Mouse (Mus musculus): Measurements from ENCODE around the gene Btf3l4. TPM values are rescaled to one million over a fixed set of nuclear protein-coding genes. Genes with fewer than 3 reads are reported as not detected.

The Btf3l4 gene
- polyA plus RNA-seq, 2 experiments from 2014 or later: 72.3 to 73.4 TPM

GRCm38 (mm10) chr4:108811550-108811949, 21.9 kb downstream of the Btf3l4 start:
- no peak for ATAC-seq

DNA sequence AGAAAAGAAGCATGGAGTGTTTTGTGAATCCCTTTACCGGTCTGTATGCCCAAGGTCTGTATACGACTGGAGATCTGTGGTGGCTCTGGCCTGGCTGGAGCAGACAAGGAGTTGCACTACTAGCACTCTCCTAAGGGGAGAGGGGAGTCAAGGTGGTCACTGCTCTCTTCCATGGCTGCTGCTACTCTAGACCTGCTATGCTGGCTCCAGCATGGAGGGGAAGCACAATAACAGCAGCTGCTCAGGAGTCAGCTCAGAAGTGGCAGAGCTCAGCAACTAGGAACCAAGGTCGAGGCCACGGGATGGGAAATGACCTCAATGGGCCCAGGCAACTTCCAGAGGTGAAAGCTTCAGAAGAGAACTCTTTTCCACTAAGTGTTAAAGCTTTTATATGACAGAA, 22.3 kb downstream of the Btf3l4 start:
- ATAC-seq: no peak

DNA sequence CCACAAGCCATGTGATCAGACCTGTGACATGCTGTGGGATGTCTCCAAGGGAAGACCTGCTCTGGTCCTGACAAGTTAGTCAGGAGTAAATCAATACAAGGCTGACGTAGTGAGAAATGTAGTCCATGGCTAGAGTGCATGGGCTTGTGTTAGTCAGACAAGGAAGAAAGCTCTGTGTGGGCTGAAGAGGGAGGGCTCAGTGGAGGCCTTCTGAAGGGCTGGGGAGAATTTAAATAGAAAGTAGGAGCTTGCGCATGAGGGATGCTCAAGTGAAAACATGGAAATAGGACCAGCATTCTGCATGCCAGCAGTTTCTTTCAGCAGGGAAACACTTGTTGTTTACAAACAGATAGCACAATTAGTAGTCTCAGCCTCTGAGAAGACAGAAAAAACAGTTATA, 29.9 kb downstream of the Btf3l4 start:
- no peak for ATAC-seq

- peak; percentile 68 for ATAC-seq
Observed at GRCm38 (mm10) chr4:108798083-108798830, 35.2 kb downstream of the Btf3l4 start.

GRCm38 (mm10) chr4:108796701-108797100, 36.7 kb downstream of the Btf3l4 start:
- no peak for ATAC-seq

DNA sequence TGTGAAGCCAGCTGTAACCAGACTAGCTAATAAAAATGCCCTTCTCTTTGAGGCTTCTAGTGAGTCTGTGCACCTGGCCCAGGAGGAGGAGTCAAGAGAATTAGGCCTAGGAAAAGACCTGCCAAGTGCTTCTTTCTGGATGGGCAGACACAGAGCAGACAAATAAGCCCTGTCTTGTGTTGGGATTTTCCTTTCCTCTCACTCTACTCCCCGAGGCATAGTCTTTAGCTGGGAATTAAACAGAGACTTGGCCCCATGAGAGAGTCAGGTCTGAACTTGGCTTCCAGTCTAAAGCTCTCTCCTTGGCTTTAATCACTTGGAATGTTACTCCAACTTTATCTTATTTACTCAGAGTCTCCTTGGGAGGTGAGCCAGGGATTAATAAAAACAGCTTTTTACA, 39.5 kb downstream of the Btf3l4 start:
- ATAC-seq: no peak

- ATAC-seq: no peak
Observed at GRCm38 (mm10) chr4:108790507-108790906, 42.9 kb downstream of the Btf3l4 start.

DNA sequence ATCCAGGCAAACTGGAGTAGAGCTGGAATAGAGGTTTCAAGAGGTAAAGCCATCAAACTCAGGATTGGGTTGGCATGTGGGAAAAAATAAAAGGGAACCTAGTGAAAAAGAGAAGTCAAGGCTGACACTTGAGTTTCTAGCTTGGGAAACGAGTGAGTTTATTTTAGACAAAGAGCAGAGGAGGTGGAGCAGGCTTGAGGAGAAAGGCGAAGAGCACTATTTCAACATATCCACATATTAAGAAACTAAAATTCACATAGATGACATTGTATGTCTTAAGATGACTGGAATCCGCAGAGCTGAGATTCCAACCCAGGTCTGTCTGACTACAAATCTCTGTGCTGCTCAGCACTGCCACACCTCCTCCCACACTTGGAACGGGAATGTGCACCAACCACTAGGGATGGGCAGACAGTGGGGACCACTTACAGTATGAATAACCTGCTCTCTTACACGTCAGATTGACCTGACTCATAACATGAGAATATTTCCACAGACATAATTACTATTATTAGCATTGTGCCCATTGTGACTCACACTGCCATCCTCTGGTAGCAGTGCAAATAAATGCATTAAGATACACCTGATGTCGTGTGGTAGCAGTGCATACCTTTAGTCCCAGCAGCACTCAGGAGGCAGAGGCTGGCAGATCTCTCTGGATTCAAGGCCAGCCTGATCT, 44.0 kb downstream of the Btf3l4 start:
- no peak for ATAC-seq

GRCm38 (mm10) chr4:108782421-108783085, 50.9 kb downstream of the Btf3l4 start:
- no peak for ATAC-seq

DNA sequence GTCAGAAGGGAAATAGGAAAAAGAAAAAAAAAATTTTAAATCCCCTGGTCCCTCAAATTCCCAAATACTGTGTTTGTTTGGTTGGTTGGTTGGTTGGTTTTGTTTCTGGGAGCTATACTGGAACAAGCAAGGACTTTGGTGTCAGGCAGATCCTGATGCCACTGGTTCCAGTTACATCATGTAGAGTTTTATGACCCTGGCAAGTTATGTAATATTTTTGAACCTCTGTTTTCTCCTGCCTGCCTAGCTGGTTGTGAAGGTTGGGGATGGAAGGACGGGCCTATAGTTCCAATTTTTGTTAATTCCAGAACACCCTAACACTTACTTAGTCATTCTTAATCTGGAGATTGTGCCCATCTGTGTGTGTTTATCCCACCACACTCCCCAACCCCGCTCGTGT, 51.8 kb downstream of the Btf3l4 start:
- ATAC-seq: no peak

- no peak for ATAC-seq
Observed at GRCm38 (mm10) chr4:108780864-108781205, 52.6 kb downstream of the Btf3l4 start.

DNA sequence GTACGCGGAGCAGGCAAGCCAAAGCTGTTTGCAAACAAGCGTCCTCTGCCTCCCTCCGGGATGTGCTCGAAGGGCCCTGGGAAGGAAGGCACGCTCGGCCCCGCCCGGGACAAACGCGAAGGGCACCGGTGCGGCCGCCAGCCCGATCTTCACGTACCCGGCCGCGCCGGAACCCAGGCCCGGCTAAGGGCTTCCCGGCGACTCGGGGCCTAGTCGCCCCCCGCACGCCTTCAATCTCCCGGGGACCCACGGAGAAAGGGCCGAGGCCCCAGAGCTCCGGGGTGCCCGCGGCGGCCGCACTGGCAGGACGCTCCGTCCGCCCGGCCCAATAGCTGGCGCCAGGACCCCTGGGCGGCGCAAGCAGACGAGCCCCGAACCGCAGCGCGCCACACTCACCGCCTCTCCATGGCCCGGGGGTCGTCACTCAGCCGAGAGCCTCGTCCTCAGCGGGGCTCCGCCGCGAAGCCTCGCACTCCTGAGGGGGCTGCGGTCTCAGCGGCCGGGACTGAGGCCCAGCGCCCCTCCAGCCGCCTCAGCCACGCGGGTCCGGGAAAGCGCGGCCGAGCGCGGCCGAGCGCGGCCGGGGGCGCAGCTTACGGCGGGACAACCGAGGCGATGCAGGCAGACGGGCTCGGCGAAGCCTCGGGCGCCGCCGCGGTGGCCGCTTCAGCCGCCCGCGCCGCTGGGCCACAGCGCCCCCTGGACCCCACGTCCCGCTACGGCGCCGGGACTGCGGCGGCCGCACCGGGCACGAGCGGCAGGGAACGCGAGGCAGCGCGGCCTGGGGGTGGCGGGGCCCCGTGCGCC, 53.2 kb downstream of the Btf3l4 start, which contains the start of gene Zfyve9:
Zfyve9 (minus strand) TSS at position 742 of the 807 bp plus-strand sequence.
- ATAC-seq: peak; percentile 80

DNA sequence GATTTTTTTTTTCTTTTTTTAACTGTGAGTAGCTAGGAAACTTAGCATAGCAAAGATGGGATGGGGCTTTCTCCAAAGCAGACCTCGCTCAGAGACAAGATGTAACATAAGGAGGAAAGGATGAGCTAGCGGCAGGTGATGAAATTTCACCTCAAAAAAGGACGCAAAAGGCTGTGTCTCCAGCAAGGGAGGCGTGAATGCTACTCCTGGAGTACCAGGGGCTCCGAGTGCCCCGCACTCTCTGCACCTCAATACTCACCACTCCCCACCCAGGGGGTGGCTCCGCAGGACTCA, 53.7 kb downstream of the Btf3l4 start:
- no peak for ATAC-seq

GRCm38 (mm10) chr4:108768527-108768926, 64.9 kb downstream of the Btf3l4 start:
- no peak for ATAC-seq

Other genes starting within 250 kb of the Btf3l4 start
- gene Cc2d1b, start 213.7 kb downstream of the Btf3l4 start, polyA plus RNA-seq (2017; shearing (Covaris generic)): 10 to 100 TPM; 23.4 to 34.7 TPM
- gene 3110021N24Rik, start 114.0 kb downstream of the Btf3l4 start, polyA plus RNA-seq (2017; shearing (Covaris generic)): not detected
- under 1 TPM; 0.42 to 0.69 TPM for gene Zfyve9, start 52.8 kb downstream of the Btf3l4 start, polyA plus RNA-seq (2017; shearing (Covaris generic))
- 10 to 100 TPM; 58.5 to 69.9 TPM for gene Txndc12, start 987 bp upstream of the Btf3l4 start, polyA plus RNA-seq (2017; shearing (Covaris generic))
- 10 to 100 TPM; 12.7 to 13.4 TPM for gene Kti12, start 14.2 kb upstream of the Btf3l4 start, polyA plus RNA-seq (2017; shearing (Covaris generic))
- gene A730015C16Rik, start 15.0 kb upstream of the Btf3l4 start, polyA plus RNA-seq (2017; shearing (Covaris generic)): under 1 TPM in 1 of 2 experiments, not detected in 1; 0.29 TPM
- gene Rab3b, start 45.4 kb upstream of the Btf3l4 start, polyA plus RNA-seq (2017; shearing (Covaris generic)): not detected
- 10 to 100 TPM; 44.1 to 47.8 TPM for gene Nrd1, start 167.0 kb upstream of the Btf3l4 start, polyA plus RNA-seq (2017; shearing (Covaris generic))